Mouse (Mus musculus): ENCODE data around the gene Coro1c. TPM values are rescaled to one million over a fixed set of nuclear protein-coding genes. Genes with fewer than 3 reads are reported as not detected.

Coro1c gene
- polyA plus RNA-seq, 1 experiment from 2014 or later, result 163 TPM

GRCm38 (mm10) chr5:113875625-113876024 is 32.9 kb downstream of the Coro1c start:
- Histone ChIP-seq H3K9me3 (no peaks in the 10 kb centered on the region), H3K27ac (peak overlapping the region; percentile 72; the same call in 1 of the 2 replicates), H3K27me3 (ENCODE audit: insufficient read depth, poor library complexity, severe bottlenecking) (no peaks in the 10 kb centered on the region), H3K36me3 (peaks cover 52% of the 10 kb centered on the region), H3K4me1 (peaks cover 80% of the 10 kb centered on the region), H3K4me3 (no peak overlapping the region)
- no peak for DNase-seq (ENCODE audit: low spot score)
- WGBS, result 88% methylated on average over 4 of the region's 4 CpGs

GRCm38 (mm10) chr5:113874063-113875024 is 34.2 kb downstream of the Coro1c start:
- Histone ChIP-seq H3K9me3 (no peaks in the 10 kb centered on the region), H3K4me3 (peak overlapping the region; percentile 49), H3K4me1 (peaks cover 86% of the 10 kb centered on the region), H3K27me3 (ENCODE audit: insufficient read depth, poor library complexity, severe bottlenecking) (no peaks in the 10 kb centered on the region), H3K36me3 (peaks cover 40% of the 10 kb centered on the region), H3K27ac (peak overlapping the region; percentile 93)
- DNase-seq (ENCODE audit: low spot score), result no peak
- 59% methylated on average over 19 of the region's 19 CpGs for WGBS

- peak overlapping the region; percentile 49 for H3K4me3 ChIP-seq
- peaks cover 86% of the 10 kb centered on the region for H3K4me1 ChIP-seq
- WGBS, result 8% methylated on average over 13 of the region's 15 CpGs
- peak overlapping the region; percentile 93 for H3K27ac ChIP-seq
- no peaks in the 10 kb centered on the region for H3K9me3 ChIP-seq
- peaks cover 33% of the 10 kb centered on the region for H3K36me3 ChIP-seq
- no peaks in the 10 kb centered on the region for H3K27me3 ChIP-seq (ENCODE audit: insufficient read depth, poor library complexity, severe bottlenecking)
- peak; percentile 95 for DNase-seq (ENCODE audit: low spot score)
These were observed 35.3 kb downstream of the Coro1c start for GRCm38 (mm10) chr5:113872936-113873912.

- Histone ChIP-seq H3K36me3 (peaks cover 21% of the 10 kb centered on the region), H3K4me1 (peaks cover 84% of the 10 kb centered on the region), H3K27ac (peak overlapping the region; percentile 93), H3K4me3 (no peak overlapping the region; the same call in 1 of the 2 replicates), H3K27me3 (ENCODE audit: insufficient read depth, poor library complexity, severe bottlenecking) (no peaks in the 10 kb centered on the region), H3K9me3 (no peaks in the 10 kb centered on the region)
- WGBS, result 71% methylated on average over 7 of the region's 7 CpGs
- DNase-seq (ENCODE audit: low spot score), result no peak
These were observed 36.5 kb downstream of the Coro1c start for GRCm38 (mm10) chr5:113871903-113872548.

DNA sequence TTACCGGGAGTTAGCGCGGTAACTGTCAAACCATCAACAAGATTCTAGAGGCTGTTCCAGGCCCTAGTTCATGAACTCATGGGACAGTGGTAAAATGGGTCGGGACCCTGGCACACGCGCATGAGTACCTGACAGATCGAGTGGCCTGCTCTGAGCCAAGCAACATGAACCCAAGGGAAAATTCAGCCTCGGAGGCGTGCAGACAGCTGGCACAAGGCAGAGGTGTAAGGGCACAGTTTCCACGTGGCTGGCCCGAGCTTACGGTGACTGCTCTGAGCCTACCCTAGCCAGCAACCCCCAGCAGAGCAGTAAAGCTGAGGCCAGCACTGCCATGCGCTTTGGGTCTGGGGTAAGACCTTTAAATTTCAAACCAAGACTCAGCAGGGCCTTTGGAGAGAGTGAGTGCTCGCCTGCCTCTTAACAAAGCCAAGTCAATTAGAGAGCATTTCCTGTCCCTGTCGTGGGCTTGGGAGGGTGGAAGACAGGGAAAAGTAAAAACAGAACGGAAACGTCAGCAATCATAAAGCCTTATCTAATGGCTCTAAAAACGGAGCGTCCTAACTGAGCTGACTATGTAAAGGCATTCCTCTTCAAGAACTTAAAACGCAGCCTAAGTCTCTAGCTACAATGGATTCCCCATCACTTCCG is 38.0 kb downstream of the Coro1c start:
- DNase-seq (ENCODE audit: low spot score), result no peak
- H3K36me3 ChIP-seq, result peaks cover 7% of the 10 kb centered on the region
- peak overlapping the region; percentile 93 for H3K27ac ChIP-seq
- H3K4me3 ChIP-seq, result no peak overlapping the region
- H3K27me3 ChIP-seq (ENCODE audit: insufficient read depth, poor library complexity, severe bottlenecking), result no peaks in the 10 kb centered on the region
- H3K4me1 ChIP-seq, result peaks cover 78% of the 10 kb centered on the region
- WGBS, result 43% methylated on average over 21 of the region's 21 CpGs
- H3K9me3 ChIP-seq, result no peaks in the 10 kb centered on the region

DNA sequence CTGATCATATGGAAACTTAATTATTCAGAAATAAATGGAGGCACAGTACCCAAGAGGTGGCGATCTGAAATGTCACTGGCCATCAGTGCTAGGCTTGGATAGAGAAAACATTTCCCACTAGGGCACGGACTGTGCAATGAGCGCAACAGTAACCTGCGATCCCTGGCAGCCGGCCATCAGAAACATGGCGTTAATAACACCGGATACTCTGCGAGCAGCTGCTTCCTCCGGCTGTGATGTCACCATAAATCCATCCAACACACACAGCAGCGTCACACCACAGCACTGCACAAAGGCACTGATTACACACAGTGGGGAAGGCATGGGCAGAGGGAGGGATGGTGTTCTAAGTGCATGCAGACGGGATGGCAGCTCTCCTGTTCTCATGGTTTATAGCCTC is 39.4 kb downstream of the Coro1c start:
- H3K27ac ChIP-seq, result 0 out of 2 replicates have a peak overlapping the region, but pooled peaks have one; percentile 6
- 76% methylated on average over 11 of the region's 11 CpGs for WGBS
- H3K4me1 ChIP-seq, result peaks cover 67% of the 10 kb centered on the region
- H3K27me3 ChIP-seq (ENCODE audit: insufficient read depth, poor library complexity, severe bottlenecking), result no peaks in the 10 kb centered on the region
- no peaks in the 10 kb centered on the region for H3K9me3 ChIP-seq
- DNase-seq (ENCODE audit: low spot score), result no peak
- no peak overlapping the region for H3K4me3 ChIP-seq
- H3K36me3 ChIP-seq, result peaks cover 15% of the 10 kb centered on the region

GRCm38 (mm10) chr5:113864992-113865391 is 43.6 kb downstream of the Coro1c start:
- DNase-seq (ENCODE audit: low spot score), result no peak
- 71% methylated on average over 6 of the region's 6 CpGs for WGBS
- Histone ChIP-seq H3K9me3 (no peaks in the 10 kb centered on the region), H3K36me3 (peaks cover 50% of the 10 kb centered on the region), H3K27me3 (ENCODE audit: insufficient read depth, poor library complexity, severe bottlenecking) (no peaks in the 10 kb centered on the region), H3K27ac (no peak overlapping the region), H3K4me1 (peaks cover 38% of the 10 kb centered on the region), H3K4me3 (no peak overlapping the region)

- Histone ChIP-seq H3K36me3 (peaks cover 50% of the 10 kb centered on the region), H3K4me3 (no peak overlapping the region), H3K9me3 (no peaks in the 10 kb centered on the region), H3K27me3 (ENCODE audit: insufficient read depth, poor library complexity, severe bottlenecking) (no peaks in the 10 kb centered on the region), H3K4me1 (peaks cover 34% of the 10 kb centered on the region), H3K27ac (no peak overlapping the region)
- no peak for DNase-seq (ENCODE audit: low spot score)
- WGBS, result 94% methylated on average over 12 of the region's 12 CpGs
These were observed 44.6 kb downstream of the Coro1c start for GRCm38 (mm10) chr5:113863994-113864393.

- Histone ChIP-seq H3K36me3 (peaks cover 50% of the 10 kb centered on the region), H3K4me3 (no peak overlapping the region), H3K27me3 (ENCODE audit: insufficient read depth, poor library complexity, severe bottlenecking) (no peaks in the 10 kb centered on the region), H3K9me3 (no peaks in the 10 kb centered on the region), H3K4me1 (peaks cover 35% of the 10 kb centered on the region), H3K27ac (no peak overlapping the region)
- WGBS, result 89% methylated on average over 4 of the region's 4 CpGs
- no peak for DNase-seq (ENCODE audit: low spot score)
These were observed 46.1 kb downstream of the Coro1c start for GRCm38 (mm10) chr5:113862418-113862817.

GRCm38 (mm10) chr5:113861294-113861693 is 47.3 kb downstream of the Coro1c start:
- no peak for DNase-seq (ENCODE audit: low spot score)
- Histone ChIP-seq H3K27me3 (ENCODE audit: insufficient read depth, poor library complexity, severe bottlenecking) (no peaks in the 10 kb centered on the region), H3K4me1 (peaks cover 47% of the 10 kb centered on the region), H3K36me3 (peaks cover 50% of the 10 kb centered on the region), H3K27ac (no peak overlapping the region), H3K9me3 (no peaks in the 10 kb centered on the region), H3K4me3 (no peak overlapping the region)
- 95% methylated on average over 8 of the region's 8 CpGs for WGBS

DNA sequence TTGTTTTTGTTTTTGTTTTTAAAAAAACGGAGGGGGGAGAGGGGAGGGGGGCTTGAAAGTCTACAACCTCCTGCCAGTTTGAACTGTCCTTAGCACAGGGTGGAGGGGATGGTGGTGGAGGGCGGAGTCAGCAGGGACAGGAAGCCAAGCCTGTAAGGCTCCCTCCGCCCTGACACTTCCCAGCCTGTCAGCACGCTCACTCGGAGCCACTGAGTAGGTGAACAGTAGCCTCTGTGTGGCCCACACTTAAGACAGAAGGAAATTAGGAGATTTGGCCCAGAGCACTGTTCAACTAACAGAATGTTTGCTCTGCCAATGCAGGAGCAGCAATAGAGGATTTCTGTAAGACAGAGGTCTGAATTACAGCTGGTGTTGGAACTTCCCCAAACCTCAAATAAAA is 49.6 kb downstream of the Coro1c start:
- H3K4me1 ChIP-seq, result peaks cover 65% of the 10 kb centered on the region
- peak overlapping the region; percentile 71 for H3K27ac ChIP-seq

DNA sequence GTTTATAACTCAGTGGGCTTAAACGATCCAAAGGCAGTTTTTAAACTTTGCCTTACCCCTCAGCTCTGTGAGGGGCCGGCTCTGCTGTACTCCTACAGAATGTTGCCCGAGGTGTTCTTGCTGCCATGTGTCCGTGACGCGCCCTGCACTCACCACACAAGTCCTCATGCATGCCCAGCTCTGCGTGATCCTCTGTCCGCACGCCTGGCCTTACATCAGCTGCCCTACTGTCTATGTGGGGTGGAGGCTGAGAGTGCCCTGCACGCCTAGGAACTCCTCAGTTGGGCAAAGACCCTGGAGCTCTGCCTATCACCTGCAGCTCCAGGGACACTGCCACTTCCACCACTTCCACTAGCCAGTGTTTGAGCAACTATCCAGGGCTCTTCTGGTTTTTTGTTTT is 50.0 kb downstream of the Coro1c start:
- H3K27ac ChIP-seq, result peak overlapping the region; percentile 71; the same call in 1 of the 2 replicates

More for the DNA sequence above, 49.6 kb downstream of the Coro1c start:
- no peak overlapping the region for H3K4me3 ChIP-seq
- peaks cover 38% of the 10 kb centered on the region for H3K36me3 ChIP-seq
- H3K27me3 ChIP-seq (ENCODE audit: insufficient read depth, poor library complexity, severe bottlenecking), result no peaks in the 10 kb centered on the region
- no peaks in the 10 kb centered on the region for H3K9me3 ChIP-seq
- WGBS, result 20% methylated on average over 5 of the region's 5 CpGs
- DNase-seq (ENCODE audit: low spot score), result no peak

More for the DNA sequence above, 50.0 kb downstream of the Coro1c start:
- DNase-seq (ENCODE audit: low spot score), result no peak
- peaks cover 69% of the 10 kb centered on the region for H3K4me1 ChIP-seq
- H3K27me3 ChIP-seq (ENCODE audit: insufficient read depth, poor library complexity, severe bottlenecking), result no peaks in the 10 kb centered on the region
- H3K4me3 ChIP-seq, result no peak overlapping the region
- H3K9me3 ChIP-seq, result no peaks in the 10 kb centered on the region
- H3K36me3 ChIP-seq, result peaks cover 35% of the 10 kb centered on the region
- WGBS, result 74% methylated on average over 10 of the region's 10 CpGs

Data from heart, embryonic 10.5 days (tissue).